Mouse (Mus musculus): ENCODE measurements around the gene Mcu. TPM values are rescaled to one million over a fixed set of nuclear protein-coding genes. Genes with fewer than 3 reads are reported as not detected.

Gene Mcu
- polyA plus RNA-seq, 1 experiment, result 5.3 TPM

DNA sequence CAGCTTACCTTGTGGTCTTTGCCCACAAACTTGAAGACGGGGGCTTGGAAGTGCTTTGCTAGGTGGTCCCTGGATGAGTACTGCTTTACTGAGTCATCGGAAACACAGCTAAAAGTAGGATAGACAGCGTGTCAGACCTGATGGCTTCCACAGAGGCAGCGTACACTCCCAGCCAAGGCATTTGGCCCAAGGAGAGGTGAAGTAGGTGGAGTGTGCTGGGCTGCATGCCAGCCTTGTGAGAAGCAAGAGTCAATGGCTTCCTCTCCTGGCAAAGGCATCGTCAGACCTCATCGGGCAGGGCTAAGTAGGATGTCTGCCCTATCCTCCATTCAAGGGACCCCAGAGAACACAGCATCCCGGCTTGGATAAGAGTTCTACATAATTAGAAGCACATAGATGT, 191.1 kb downstream of the Mcu start:
- Histone ChIP-seq H3K4me1 (ENCODE audit: control insufficient read depth, insufficient read depth, insufficient read length) (no peaks in the 10 kb centered on the region), H3K27me3 (ENCODE audit: control insufficient read depth, insufficient read depth, low read length) (no peaks in the 10 kb centered on the region), H3K36me3 (ENCODE audit: control insufficient read depth, insufficient read depth, low read length) (no peaks in the 10 kb centered on the region), H3K27ac (ENCODE audit: insufficient read depth, low read length) (no peak overlapping the region), H3K4me3 (ENCODE audit: extremely low read depth, insufficient read depth, insufficient read length) (no peak overlapping the region)
- WGBS, result 63% methylated on average over 7 of the region's 7 CpGs
- no peak for TF ChIP-seq POLR2A (IDR thresholded peaks at IDR 0.05; ENCODE audit: low read depth, low read length)
- TF ChIP-seq CTCF (IDR thresholded peaks at IDR 0.05; ENCODE audit: extremely low read depth, insufficient read depth, insufficient read length, insufficient replicate concordance), result no peak
- DNase-seq (ENCODE audit: low read depth in 1 of 2, low spot score in 2 of 2), result no peak

DNA sequence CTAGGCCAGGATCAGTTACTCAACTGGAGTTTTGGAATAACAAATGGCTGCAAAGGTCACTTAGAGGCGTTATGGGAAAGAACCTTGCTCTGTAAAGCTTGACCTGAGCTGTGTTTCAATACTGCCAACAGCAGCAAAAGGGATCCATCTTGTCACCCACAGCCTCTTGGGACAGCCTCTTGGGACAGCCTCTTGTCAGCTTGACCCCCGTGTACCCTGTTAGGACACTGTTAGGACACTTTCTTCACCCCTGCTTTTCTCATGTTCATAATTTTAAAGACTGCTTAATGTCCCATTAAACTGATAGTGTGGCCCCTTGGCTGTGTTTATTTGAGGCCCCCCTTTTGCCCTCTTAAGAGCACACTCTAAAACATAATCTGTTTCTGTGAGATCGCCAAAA, 192.0 kb downstream of the Mcu start:
- no peak for DNase-seq (ENCODE audit: low read depth in 1 of 2, low spot score in 2 of 2)
- H3K4me3 ChIP-seq (ENCODE audit: extremely low read depth, insufficient read depth, insufficient read length), result no peak overlapping the region
- no peaks in the 10 kb centered on the region for H3K36me3 ChIP-seq (ENCODE audit: control insufficient read depth, insufficient read depth, low read length)
- H3K27ac ChIP-seq (ENCODE audit: insufficient read depth, low read length), result no peak overlapping the region
- H3K4me1 ChIP-seq (ENCODE audit: control insufficient read depth, insufficient read depth, insufficient read length), result no peaks in the 10 kb centered on the region
- H3K27me3 ChIP-seq (ENCODE audit: control insufficient read depth, insufficient read depth, low read length), result no peaks in the 10 kb centered on the region
- WGBS, result 81% methylated on average over 3 of the region's 3 CpGs
- TF ChIP-seq POLR2A (IDR thresholded peaks at IDR 0.05; ENCODE audit: low read depth, low read length) (no peak), CTCF (IDR thresholded peaks at IDR 0.05; ENCODE audit: extremely low read depth, insufficient read depth, insufficient read length, insufficient replicate concordance) (no peak)

DNA sequence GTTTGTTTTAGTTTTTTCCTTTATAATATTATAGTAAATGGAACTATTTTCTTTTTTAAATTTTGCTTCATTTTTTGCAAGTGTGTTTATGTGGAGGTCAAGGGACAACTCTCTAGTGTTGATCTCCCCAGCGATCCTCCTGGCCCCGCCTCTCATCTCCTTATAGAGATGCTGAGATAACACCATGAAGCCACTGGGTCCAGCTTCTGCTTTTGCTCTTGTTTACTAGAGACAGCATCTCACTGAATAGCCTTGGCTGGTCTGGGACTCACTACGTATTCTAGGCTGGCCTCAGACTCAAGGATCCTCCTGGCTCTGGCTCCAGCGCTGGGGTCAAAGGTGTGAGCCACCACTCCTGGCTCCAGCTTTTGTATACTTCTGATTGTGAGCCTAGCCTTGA, 197.0 kb downstream of the Mcu start:
- no peak overlapping the region for H3K27ac ChIP-seq (ENCODE audit: insufficient read depth, low read length)
- TF ChIP-seq POLR2A (IDR thresholded peaks at IDR 0.05; ENCODE audit: low read depth, low read length) (no peak), CTCF (IDR thresholded peaks at IDR 0.05; ENCODE audit: extremely low read depth, insufficient read depth, insufficient read length, insufficient replicate concordance) (no peak)

DNA sequence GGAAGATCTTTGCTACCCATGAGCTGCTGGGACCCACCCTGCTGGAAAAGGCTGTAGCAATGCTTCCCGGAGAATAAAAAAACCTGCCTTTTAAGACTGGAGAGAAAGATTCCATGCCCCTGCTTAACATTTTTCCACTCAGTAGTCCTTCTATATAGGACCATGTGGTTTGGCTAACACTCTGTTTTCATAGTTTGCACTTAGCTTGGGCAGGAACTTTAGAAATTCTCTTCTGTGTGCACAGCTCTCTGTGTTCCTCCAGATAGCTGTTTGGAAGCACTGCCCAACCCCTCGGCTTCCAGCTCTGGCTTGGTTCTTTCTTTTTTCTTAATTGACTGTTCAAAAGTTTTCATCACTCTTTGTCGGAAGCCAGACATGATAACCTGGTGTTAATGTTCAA, 199.9 kb downstream of the Mcu start:
- DNase-seq (ENCODE audit: low read depth in 1 of 2, low spot score in 2 of 2), result no peak
- Histone ChIP-seq H3K36me3 (ENCODE audit: control insufficient read depth, insufficient read depth, low read length) (no peaks in the 10 kb centered on the region), H3K27ac (ENCODE audit: insufficient read depth, low read length) (no peak overlapping the region), H3K4me3 (ENCODE audit: extremely low read depth, insufficient read depth, insufficient read length) (no peak overlapping the region), H3K27me3 (ENCODE audit: control insufficient read depth, insufficient read depth, low read length) (no peaks in the 10 kb centered on the region), H3K4me1 (ENCODE audit: control insufficient read depth, insufficient read depth, insufficient read length) (no peaks in the 10 kb centered on the region)
- TF ChIP-seq POLR2A (IDR thresholded peaks at IDR 0.05; ENCODE audit: low read depth, low read length), result no peak
- no peak for TF ChIP-seq CTCF (IDR thresholded peaks at IDR 0.05; ENCODE audit: extremely low read depth, insufficient read depth, insufficient read length, insufficient replicate concordance)
- WGBS, result 88% methylated on average over 3 of the region's 3 CpGs

More for the DNA sequence above, 197.0 kb downstream of the Mcu start:
- 73% methylated on average over 4 of the region's 4 CpGs for WGBS
- Histone ChIP-seq H3K4me3 (ENCODE audit: extremely low read depth, insufficient read depth, insufficient read length) (no peak overlapping the region), H3K4me1 (ENCODE audit: control insufficient read depth, insufficient read depth, insufficient read length) (no peaks in the 10 kb centered on the region), H3K36me3 (ENCODE audit: control insufficient read depth, insufficient read depth, low read length) (no peaks in the 10 kb centered on the region), H3K27me3 (ENCODE audit: control insufficient read depth, insufficient read depth, low read length) (no peaks in the 10 kb centered on the region)
- no peak for DNase-seq (ENCODE audit: low read depth in 1 of 2, low spot score in 2 of 2)

DNA sequence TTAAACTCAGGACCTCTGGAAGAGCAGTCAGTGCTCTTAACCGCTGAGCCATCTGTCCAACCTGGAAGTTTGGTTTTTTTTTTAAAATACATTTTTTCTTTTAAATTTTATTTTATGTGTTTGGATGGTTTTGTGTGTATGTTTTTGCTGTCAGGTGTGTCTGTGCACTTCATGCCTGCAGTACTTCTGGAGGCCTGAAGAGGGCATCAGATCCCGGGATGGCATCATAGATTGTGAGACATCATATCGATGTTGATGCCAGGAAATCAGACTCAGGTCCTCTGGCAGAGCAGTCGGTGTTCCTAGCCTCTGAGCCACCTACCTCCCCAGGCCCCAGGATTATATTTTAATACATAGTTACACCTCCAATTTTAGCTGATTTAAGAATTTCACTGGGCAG, 202.8 kb downstream of the Mcu start:
- Histone ChIP-seq H3K27me3 (ENCODE audit: control insufficient read depth, insufficient read depth, low read length) (no peaks in the 10 kb centered on the region), H3K4me3 (ENCODE audit: extremely low read depth, insufficient read depth, insufficient read length) (no peak overlapping the region), H3K36me3 (ENCODE audit: control insufficient read depth, insufficient read depth, low read length) (no peaks in the 10 kb centered on the region), H3K27ac (ENCODE audit: insufficient read depth, low read length) (no peak overlapping the region), H3K4me1 (ENCODE audit: control insufficient read depth, insufficient read depth, insufficient read length) (no peaks in the 10 kb centered on the region)
- TF ChIP-seq POLR2A (IDR thresholded peaks at IDR 0.05; ENCODE audit: low read depth, low read length) (no peak), CTCF (IDR thresholded peaks at IDR 0.05; ENCODE audit: extremely low read depth, insufficient read depth, insufficient read length, insufficient replicate concordance) (no peak)
- WGBS, result 87% methylated on average over 4 of the region's 4 CpGs
- DNase-seq (ENCODE audit: low read depth in 1 of 2, low spot score in 2 of 2), result no peak

DNA sequence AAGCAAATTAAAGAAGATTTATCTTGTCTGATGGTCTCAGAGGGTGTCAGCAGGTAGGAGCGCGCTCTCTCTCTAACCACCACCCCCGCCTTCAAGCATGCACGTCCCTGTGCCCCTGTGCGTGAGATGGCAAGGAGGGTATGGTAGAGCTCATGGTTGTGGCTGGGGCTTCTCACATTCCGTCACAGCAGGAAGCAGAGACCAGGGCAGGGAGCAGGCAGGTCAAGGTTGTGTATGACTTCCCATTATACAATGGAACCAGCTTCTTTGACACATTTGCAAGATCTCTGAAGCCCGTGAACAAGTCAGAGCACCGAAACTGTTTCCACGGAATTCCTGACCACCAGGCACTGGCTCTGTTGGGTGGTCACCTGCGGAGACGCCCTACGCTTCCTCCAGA, 206.2 kb downstream of the Mcu start:
- no peak for DNase-seq (ENCODE audit: low read depth in 1 of 2, low spot score in 2 of 2)
- TF ChIP-seq CTCF (IDR thresholded peaks at IDR 0.05; ENCODE audit: extremely low read depth, insufficient read depth, insufficient read length, insufficient replicate concordance) (no peak), POLR2A (IDR thresholded peaks at IDR 0.05; ENCODE audit: low read depth, low read length) (no peak)
- no peak overlapping the region for H3K4me3 ChIP-seq (ENCODE audit: extremely low read depth, insufficient read depth, insufficient read length)
- whole genome bisulfite sequencing, result 78% methylated on average over 12 of the region's 12 CpGs
- no peak overlapping the region for H3K27ac ChIP-seq (ENCODE audit: insufficient read depth, low read length)
- H3K4me1 ChIP-seq (ENCODE audit: control insufficient read depth, insufficient read depth, insufficient read length), result no peaks in the 10 kb centered on the region
- no peaks in the 10 kb centered on the region for H3K27me3 ChIP-seq (ENCODE audit: control insufficient read depth, insufficient read depth, low read length)
- H3K36me3 ChIP-seq (ENCODE audit: control insufficient read depth, insufficient read depth, low read length), result no peaks in the 10 kb centered on the region

DNA sequence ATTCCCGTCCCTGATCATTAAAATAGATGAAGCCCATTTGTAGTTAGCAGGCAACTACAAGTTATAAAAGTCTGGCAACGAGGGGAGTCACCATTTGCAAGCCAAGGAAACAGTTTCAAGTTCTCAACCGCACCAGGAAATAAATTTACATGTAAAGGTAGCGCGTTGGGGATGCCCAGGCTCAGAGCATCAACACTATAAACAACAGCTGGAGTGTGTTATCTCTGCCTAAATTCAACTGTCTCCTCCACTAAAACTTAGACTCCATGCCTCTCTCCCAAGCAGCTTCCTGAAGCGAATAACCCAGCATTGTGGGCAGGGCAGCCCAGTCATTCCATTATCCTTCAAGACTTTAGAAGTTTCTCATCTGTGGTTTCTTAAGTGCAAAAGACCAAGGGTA, 208.0 kb downstream of the Mcu start:
- WGBS, result 49% methylated on average over 6 of the region's 6 CpGs
- TF ChIP-seq POLR2A (IDR thresholded peaks at IDR 0.05; ENCODE audit: low read depth, low read length) (no peak), CTCF (IDR thresholded peaks at IDR 0.05; ENCODE audit: extremely low read depth, insufficient read depth, insufficient read length, insufficient replicate concordance) (no peak)
- Histone ChIP-seq H3K27ac (ENCODE audit: insufficient read depth, low read length) (no peak overlapping the region), H3K4me3 (ENCODE audit: extremely low read depth, insufficient read depth, insufficient read length) (no peak overlapping the region), H3K27me3 (ENCODE audit: control insufficient read depth, insufficient read depth, low read length) (no peaks in the 10 kb centered on the region), H3K4me1 (ENCODE audit: control insufficient read depth, insufficient read depth, insufficient read length) (no peaks in the 10 kb centered on the region), H3K36me3 (ENCODE audit: control insufficient read depth, insufficient read depth, low read length) (no peaks in the 10 kb centered on the region)
- no peak for DNase-seq (ENCODE audit: low read depth in 1 of 2, low spot score in 2 of 2)

All from spleen, adult 2 months (tissue).